Mouse (Mus musculus): ENCODE data around the gene Psmd4.
"Not testable (repeated sequence)": the region's sequence is repeated elsewhere in the genome, so short reads cannot be mapped to it uniquely, and the experiment has no call there.

The Psmd4 gene

GRCm38 (mm10) chr3:95042166-95042837 lies at the start of gene Psmd4:
TSS of gene Psmd4 (minus strand) at chr3:95042614.
- peak; percentile 97 for DNase-seq (ENCODE audit: low read depth, low spot score)

DNA sequence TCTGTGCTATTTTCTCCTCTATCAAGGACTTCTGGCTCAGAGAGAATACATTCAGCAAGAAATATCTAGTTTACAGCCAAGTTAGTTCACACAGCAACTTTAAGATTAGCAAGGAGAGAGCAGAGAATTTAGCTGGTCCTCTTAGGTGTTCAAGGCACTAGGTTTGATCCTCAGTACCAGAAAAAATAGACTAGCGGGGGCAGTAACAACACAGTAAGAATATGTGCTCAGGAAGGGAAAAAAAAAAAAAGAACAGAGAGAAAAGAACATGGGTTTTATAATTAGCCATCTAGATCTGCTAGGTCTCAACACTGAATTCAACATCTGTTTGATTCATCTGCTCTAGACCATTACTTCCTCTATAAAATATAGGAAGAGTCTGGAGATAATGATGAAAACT lies 45.7 kb upstream of the Psmd4 start:
- DNase-seq (ENCODE audit: low read depth, low spot score): no peak

- DNase-seq (ENCODE audit: low read depth, low spot score): no peak
Measured at GRCm38 (mm10) chr3:95071606-95072005, 29.2 kb upstream of the Psmd4 start.

GRCm38 (mm10) chr3:95066570-95066969 lies 24.2 kb upstream of the Psmd4 start:
- DNase-seq (ENCODE audit: low read depth, low spot score): peak; percentile 25

DNA sequence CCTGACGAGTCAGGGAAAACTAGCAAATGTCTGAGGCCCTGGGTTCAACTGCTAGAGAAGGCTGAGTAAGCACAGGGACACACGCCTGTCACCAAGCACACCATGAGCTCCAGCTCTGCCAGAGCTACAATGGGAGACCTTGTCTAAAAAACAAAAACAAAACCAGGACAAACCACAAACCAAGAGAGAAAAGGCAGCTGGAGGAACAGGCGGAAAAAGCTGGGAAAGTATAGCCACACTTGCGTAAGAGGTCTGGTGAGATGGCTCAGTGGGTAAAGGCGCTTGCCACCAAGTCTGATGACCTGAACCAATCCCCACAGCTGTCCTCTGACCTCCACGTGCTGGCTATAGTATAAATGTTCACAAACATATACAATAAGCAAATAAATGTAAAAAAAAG lies 23.7 kb upstream of the Psmd4 start:
- no peak for DNase-seq (ENCODE audit: low read depth, low spot score)

GRCm38 (mm10) chr3:95065553-95065952 lies 23.1 kb upstream of the Psmd4 start:
- DNase-seq (ENCODE audit: low read depth, low spot score): no peak

- no peak for DNase-seq (ENCODE audit: low read depth, low spot score)
Measured at GRCm38 (mm10) chr3:95063741-95064140, 21.3 kb upstream of the Psmd4 start.

- no peak for DNase-seq (ENCODE audit: low read depth, low spot score)
Measured at GRCm38 (mm10) chr3:95058078-95058477, 15.7 kb upstream of the Psmd4 start.

DNA sequence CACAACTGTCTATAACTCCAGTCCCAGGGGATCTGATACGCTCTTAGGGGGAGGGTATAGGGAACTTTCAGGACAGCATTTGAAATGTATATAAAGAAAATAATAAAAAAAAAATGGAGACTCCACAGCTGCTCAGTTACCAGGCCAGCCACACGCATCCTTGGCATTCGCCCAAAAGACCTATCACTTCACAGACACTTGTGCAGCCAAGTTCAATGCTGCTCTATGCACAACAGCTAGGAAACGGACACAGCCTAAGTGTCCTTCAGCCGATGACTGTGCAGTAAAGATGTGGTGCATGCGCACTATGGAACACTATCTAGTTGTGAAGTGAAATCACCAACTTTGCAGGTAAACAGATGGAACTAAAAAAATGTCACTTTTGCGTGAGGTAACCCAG lies 13.9 kb upstream of the Psmd4 start:
- DNase-seq (ENCODE audit: low read depth, low spot score): no peak

- DNase-seq (ENCODE audit: low read depth, low spot score): no peak
Measured at GRCm38 (mm10) chr3:95054481-95055260, 12.3 kb upstream of the Psmd4 start.

GRCm38 (mm10) chr3:95053701-95054100 lies 11.3 kb upstream of the Psmd4 start:
- peak; percentile 26 for DNase-seq (ENCODE audit: low read depth, low spot score)

DNA sequence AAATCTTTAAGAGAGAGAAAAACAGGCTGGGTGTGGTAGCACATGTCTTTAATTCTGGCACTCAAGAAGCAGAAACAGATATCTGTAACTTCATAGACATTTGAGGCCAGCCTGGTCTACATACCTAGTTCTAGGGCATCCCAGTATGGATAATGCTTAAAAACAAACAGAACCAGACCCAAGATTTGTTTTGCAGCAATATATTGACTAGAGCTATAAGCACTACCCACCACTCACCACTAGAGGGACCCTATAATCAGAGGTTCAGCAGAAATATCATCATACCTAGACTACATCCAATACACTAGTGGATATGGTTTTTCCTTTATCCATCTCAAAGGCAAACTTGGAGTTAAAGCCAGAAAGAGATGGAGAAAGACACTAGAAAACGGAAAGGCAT lies 10.5 kb upstream of the Psmd4 start:
- DNase-seq (ENCODE audit: low read depth, low spot score): peak; percentile 32

- no peak for DNase-seq (ENCODE audit: low read depth, low spot score)
Measured at GRCm38 (mm10) chr3:95047914-95048313, 5.5 kb upstream of the Psmd4 start.

DNA sequence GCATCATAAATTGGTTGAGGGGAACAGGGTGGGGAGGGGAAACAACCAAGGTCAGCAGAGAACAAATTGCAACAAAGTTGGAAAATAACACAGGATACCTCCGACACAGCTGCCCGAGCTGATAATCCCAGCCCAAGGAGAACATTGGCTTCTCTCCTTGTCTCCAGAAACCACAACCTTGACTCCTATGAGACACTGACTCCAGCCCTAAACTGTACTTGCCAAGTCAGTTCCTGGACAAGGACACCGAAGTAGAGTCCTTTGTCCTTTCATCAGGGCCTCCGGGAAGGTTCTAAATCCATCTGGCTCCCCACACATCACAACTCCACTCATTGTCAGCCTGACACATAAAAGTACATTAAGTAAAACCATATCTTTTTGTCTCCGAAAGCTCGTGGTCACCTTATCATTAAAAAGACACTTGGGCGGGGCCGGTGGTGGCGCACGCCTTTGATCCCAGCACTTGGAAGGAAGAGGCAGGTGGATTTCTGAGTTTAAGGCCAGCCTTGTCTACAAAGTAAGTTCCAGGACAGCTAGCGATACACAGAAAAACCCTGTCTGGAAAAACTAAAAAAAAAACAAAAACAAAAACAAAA lies 4.1 kb upstream of the Psmd4 start:
- no peak for DNase-seq (ENCODE audit: low read depth, low spot score)

DNA sequence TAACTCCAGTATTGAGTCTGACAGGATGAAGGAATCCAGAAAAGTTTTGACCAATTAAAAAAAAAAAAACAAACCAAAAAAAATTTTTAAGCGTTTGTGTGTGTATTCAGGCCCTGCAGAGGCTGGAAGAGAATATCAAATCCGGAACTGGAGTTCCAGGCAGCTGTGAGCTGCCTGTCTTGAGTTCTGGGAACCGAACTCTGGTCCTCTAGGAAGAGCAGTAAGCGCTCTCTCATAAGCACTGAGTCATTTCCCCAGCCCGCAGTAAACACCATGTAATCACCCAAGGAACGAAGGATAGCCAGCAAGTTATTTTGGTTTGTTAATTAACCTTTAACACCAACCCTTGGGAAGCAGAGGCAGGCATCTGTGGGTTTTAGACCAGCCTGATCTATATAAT lies 837 bp upstream of the Psmd4 start:
- DNase-seq (ENCODE audit: low read depth, low spot score): no peak

GRCm38 (mm10) chr3:95042838-95043229 lies 420 bp upstream of the Psmd4 start:
- DNase-seq (ENCODE audit: low read depth, low spot score): no peak

DNA sequence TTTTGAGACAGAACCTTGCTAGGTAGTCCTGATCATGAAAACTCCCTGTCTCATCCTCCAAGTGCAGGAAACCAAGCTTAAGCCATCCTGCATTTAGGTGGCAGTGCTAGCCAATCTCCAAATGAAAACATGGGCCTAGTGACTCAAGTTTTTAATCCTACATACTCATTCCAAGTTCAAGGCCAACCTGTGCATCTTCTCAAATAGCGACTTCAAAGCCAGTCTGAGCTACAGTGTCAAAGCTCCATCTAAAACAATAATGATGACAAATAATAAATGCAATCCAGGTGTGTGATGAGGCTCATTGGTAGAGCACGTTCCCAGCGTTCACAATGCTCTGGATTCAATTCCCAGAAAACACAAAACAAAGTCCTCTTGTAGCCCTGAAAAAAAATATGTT lies 789 bp downstream of the Psmd4 start:
- no peak for DNase-seq (ENCODE audit: low read depth, low spot score)

GRCm38 (mm10) chr3:95029953-95030352 lies 12.5 kb downstream of the Psmd4 start:
- DNase-seq (ENCODE audit: low read depth, low spot score): no peak

- not testable (repeated sequence) for DNase-seq (ENCODE audit: low read depth, low spot score)
Measured at GRCm38 (mm10) chr3:95029291-95029827, 13.1 kb downstream of the Psmd4 start.

- DNase-seq (ENCODE audit: low read depth, low spot score): no peak
Measured at GRCm38 (mm10) chr3:95028603-95029002, 13.8 kb downstream of the Psmd4 start.

GRCm38 (mm10) chr3:95027701-95028100 lies 14.7 kb downstream of the Psmd4 start:
- DNase-seq (ENCODE audit: low read depth, low spot score): no peak

- DNase-seq (ENCODE audit: low read depth, low spot score): no peak
Measured at GRCm38 (mm10) chr3:95027057-95027645, 15.3 kb downstream of the Psmd4 start.

Measured in skeletal muscle tissue, adult 2 months (tissue).